Mouse (Mus musculus): ENCODE results near the gene Foxn2.

Gene Foxn2

GRCm38 (mm10) chr17:88507376-88507775 is 66.9 kb downstream of the Foxn2 start:
- POLR2A ChIA-PET, result interaction anchor here in 2 of 4 experiments (0.9 to 6.6 kb wide), 15 partner anchors 9 to 534 kb away, joined by 3 to 95 read pairs (median 15); partner anchors contain the start of gene Msh6 (in 1 of the 2)
- CTCF ChIA-PET, result no interaction called here

- POLR2A ChIA-PET, result interaction anchor here (0.6 to 6.6 kb wide), 74 partner anchors 9 to 535 kb away, joined by 3 to 95 read pairs (median 6); partner anchors contain the start of genes Foxn2 (in 3 of the 4), Msh6 (in 3 of the 4) and Ppp1r21 (in 2 of the 4)
- CTCF ChIA-PET, result interaction anchor here in 3 of 4 experiments (0.6 to 1.7 kb wide), 9 partner anchors 20 to 1623 kb away, joined by 3 to 8 read pairs (median 4); partner anchors contain the start of gene Ppp1r21 (in 1 of the 3)
Observed at GRCm38 (mm10) chr17:88508846-88509508, 68.5 kb downstream of the Foxn2 start.

GRCm38 (mm10) chr17:88509999-88510398 is 69.5 kb downstream of the Foxn2 start:
- POLR2A ChIA-PET, result interaction anchor here (0.6 to 6.6 kb wide), 76 partner anchors 8 to 774 kb away, joined by 3 to 95 read pairs (median 5); partner anchors contain the start of genes Foxn2 (in 3 of the 4), Ppp1r21 (in 3 of the 4) and Msh6 (in 2 of the 4)
- CTCF ChIA-PET, result interaction anchor here in 2 of 4 experiments (0.6 to 2.3 kb wide), 8 partner anchors 17 to 356 kb away, joined by 3 to 22 read pairs (median 8); partner anchors contain the start of gene Ppp1r21 (in 1 of the 2)

GRCm38 (mm10) chr17:88511095-88511551 is 70.6 kb downstream of the Foxn2 start:
- CTCF ChIA-PET, result interaction anchor here in 3 of 4 experiments (0.5 to 2.3 kb wide), 19 partner anchors 18 to 868 kb away, joined by 3 to 22 read pairs (median 3); partner anchors contain the start of gene Ppp1r21 (in 1 of the 3)
- POLR2A ChIA-PET, result interaction anchor here (0.5 to 6.6 kb wide), 70 partner anchors 9 to 548 kb away, joined by 3 to 95 read pairs (median 4); partner anchors contain the start of genes Foxn2 (in 2 of the 4), Msh6 (in 2 of the 4) and Ppp1r21 (in 2 of the 4)

GRCm38 (mm10) chr17:88516477-88516876 is 76.0 kb downstream of the Foxn2 start:
- CTCF ChIA-PET, result no interaction called here
- POLR2A ChIA-PET, result interaction anchor here in 1 of 4 experiments (0.8 to 1.3 kb wide), 3 partner anchors 10 to 113 kb away, joined by 3 to 5 read pairs (median 3); no protein-coding TSS in a partner anchor

GRCm38 (mm10) chr17:88527781-88528180 is 87.3 kb downstream of the Foxn2 start:
- ChIA-PET CTCF (interaction anchor here in 2 of 4 experiments (1.0 to 1.2 kb wide), 2 partner anchors 113 to 272 kb away, joined by 3 read pairs; no protein-coding TSS in a partner anchor), POLR2A (interaction anchor here in 1 of 4 experiments (0.6 kb wide), 1 partner anchor 486 kb away, joined by 4 read pairs; no protein-coding TSS in a partner anchor)

GRCm38 (mm10) chr17:88529519-88530235 is 89.2 kb downstream of the Foxn2 start, which contains the start of gene Ppp1r21:
Ppp1r21 (plus strand) TSS chr17:88530118.
- ChIA-PET CTCF (interaction anchor here (0.5 to 1.4 kb wide), 12 partner anchors 18 to 556 kb away, joined by 3 to 13 read pairs (median 4); no protein-coding TSS in a partner anchor), POLR2A (interaction anchor here (0.6 to 3.2 kb wide), 51 partner anchors 9 to 1464 kb away, joined by 3 to 32 read pairs (median 4); partner anchors contain the start of genes Foxn2 (in 2 of the 4), Msh6 (in 2 of the 4) and Ston1 (in 1 of the 4))

GRCm38 (mm10) chr17:88530236-88530619 is 89.7 kb downstream of the Foxn2 start:
- POLR2A ChIA-PET, result interaction anchor here (0.6 to 3.2 kb wide), 49 partner anchors 8 to 1463 kb away, joined by 3 to 32 read pairs (median 4); partner anchors contain the start of genes Foxn2 (in 2 of the 4), Msh6 (in 2 of the 4) and Ston1 (in 1 of the 4)
- CTCF ChIA-PET, result interaction anchor here in 3 of 4 experiments (0.6 to 1.4 kb wide), 7 partner anchors 19 to 223 kb away, joined by 3 to 5 read pairs (median 3); no protein-coding TSS in a partner anchor

GRCm38 (mm10) chr17:88530667-88531066 is 90.2 kb downstream of the Foxn2 start:
- CTCF ChIA-PET, result interaction anchor here in 1 of 4 experiments (1.1 to 1.2 kb wide), 2 partner anchors 19 to 24 kb away, joined by 3 to 4 read pairs; no protein-coding TSS in a partner anchor
- POLR2A ChIA-PET, result interaction anchor here (0.7 to 3.2 kb wide), 44 partner anchors 8 to 1463 kb away, joined by 3 to 32 read pairs (median 4); partner anchors contain the start of genes Msh6 (in 2 of the 4), Foxn2 (in 1 of the 4) and Ston1 (in 1 of the 4)

- POLR2A ChIA-PET, result interaction anchor here in 3 of 4 experiments (0.7 to 3.2 kb wide), 13 partner anchors 12 to 557 kb away, joined by 3 to 32 read pairs (median 9); partner anchors contain the start of genes Foxn2 (in 1 of the 3), Msh6 (in 1 of the 3) and Ston1 (in 1 of the 3)
- CTCF ChIA-PET, result interaction anchor here in 1 of 4 experiments (1.2 kb wide), 1 partner anchor 20 kb away, joined by 4 read pairs; no protein-coding TSS in a partner anchor
Observed at GRCm38 (mm10) chr17:88531176-88531575, 90.7 kb downstream of the Foxn2 start.

- ChIA-PET POLR2A (interaction anchor here in 3 of 4 experiments (0.7 to 1.9 kb wide), 4 partner anchors 8 to 60 kb away, joined by 3 to 8 read pairs (median 4); partner anchors contain the start of gene Ppp1r21 (in 2 of the 3)), CTCF (interaction anchor here in 2 of 4 experiments (0.5 to 1.0 kb wide), 2 partner anchors 21 to 936 kb away, joined by 3 read pairs; no protein-coding TSS in a partner anchor)
Observed at GRCm38 (mm10) chr17:88537842-88538430, 97.4 kb downstream of the Foxn2 start.
